Mouse (Mus musculus): ENCODE data around the gene Fermt2. TPM values are rescaled to one million over a fixed set of nuclear protein-coding genes. Genes with fewer than 3 reads are reported as not detected.

The Fermt2 gene
- total and polyA plus RNA-seq, 2 experiments from 2014 or later: 26.4 to 66.7 TPM

- no peak overlapping the region for H3K4me3 ChIP-seq (ENCODE audit: low read depth, low read length)
- TF ChIP-seq CTCF (IDR thresholded peaks at IDR 0.05): no peak
- WGBS: 90% methylated on average over 4 of the region's 4 CpGs
- ATAC-seq (ENCODE audit: low FRiP score) (no peak), DNase-seq (ENCODE audit: low spot score) (no peak)
- no peak overlapping the region for H3K27ac ChIP-seq (ENCODE audit: low read depth, low read length)
- no peaks in the 10 kb centered on the region for H3K36me3 ChIP-seq (ENCODE audit: insufficient read depth, low read length)
- no peaks in the 10 kb centered on the region for H3K9me3 ChIP-seq (ENCODE audit: low read length)
- H3K4me2 ChIP-seq (ENCODE audit: low read depth, low read length, poor library complexity, severe bottlenecking): no peak overlapping the region
- no peaks in the 10 kb centered on the region for H3K27me3 ChIP-seq (ENCODE audit: insufficient read depth, low read length)
- no peaks in the 10 kb centered on the region for H3K4me1 ChIP-seq (ENCODE audit: insufficient read depth, low read length)
- H3K9ac ChIP-seq (replicated peaks; ENCODE audit: low read length, poor library complexity, severe bottlenecking): no peak overlapping the region
These were observed 113.7 kb downstream of the Fermt2 start for GRCm38 (mm10) chr14:45416265-45416664.

Other genes with a start within 250 kb of the Fermt2 start
- gene Ero1l, start 211.3 kb downstream of the Fermt2 start, total RNA-seq (2014; rRNA removed): 27.9 and 32.0 TPM in 2 replicates
- 18.6 and 21.5 TPM in 2 replicates for gene Ero1l, start 211.3 kb downstream of the Fermt2 start, polyA plus RNA-seq (2015; fragmentation: Nextera tagmentation; extraction: Ambion mirVana)
- 105 and 128 TPM in 2 replicates for gene Psmc6, start 200.3 kb downstream of the Fermt2 start, total RNA-seq (2014; rRNA removed)
- 136 and 139 TPM in 2 replicates for gene Psmc6, start 200.3 kb downstream of the Fermt2 start, polyA plus RNA-seq (2015; fragmentation: Nextera tagmentation; extraction: Ambion mirVana)
- 24.3 and 26.8 TPM in 2 replicates for gene Styx, start 179.0 kb downstream of the Fermt2 start, total RNA-seq (2014; rRNA removed)
- gene Styx, start 179.0 kb downstream of the Fermt2 start, polyA plus RNA-seq (2015; fragmentation: Nextera tagmentation; extraction: Ambion mirVana): 64.0 and 72.1 TPM in 2 replicates
- 17.6 and 26.2 TPM in 2 replicates for gene Gnpnat1, start 125.2 kb downstream of the Fermt2 start, total RNA-seq (2014; rRNA removed)
- gene Gnpnat1, start 125.2 kb downstream of the Fermt2 start, polyA plus RNA-seq (2015; fragmentation: Nextera tagmentation; extraction: Ambion mirVana): 19.1 and 23.5 TPM in 2 replicates
- gene Ddhd1, start 128.0 kb upstream of the Fermt2 start, total RNA-seq (2014; rRNA removed): 60.2 and 61.3 TPM in 2 replicates
- gene Ddhd1, start 128.0 kb upstream of the Fermt2 start, polyA plus RNA-seq (2015; fragmentation: Nextera tagmentation; extraction: Ambion mirVana): 12.3 and 14.9 TPM in 2 replicates

Measured in midbrain, postnatal 0 days (tissue).